Comparison of ENCODE assay signal across 9 mouse cellular contexts in the genomic region with DNA sequence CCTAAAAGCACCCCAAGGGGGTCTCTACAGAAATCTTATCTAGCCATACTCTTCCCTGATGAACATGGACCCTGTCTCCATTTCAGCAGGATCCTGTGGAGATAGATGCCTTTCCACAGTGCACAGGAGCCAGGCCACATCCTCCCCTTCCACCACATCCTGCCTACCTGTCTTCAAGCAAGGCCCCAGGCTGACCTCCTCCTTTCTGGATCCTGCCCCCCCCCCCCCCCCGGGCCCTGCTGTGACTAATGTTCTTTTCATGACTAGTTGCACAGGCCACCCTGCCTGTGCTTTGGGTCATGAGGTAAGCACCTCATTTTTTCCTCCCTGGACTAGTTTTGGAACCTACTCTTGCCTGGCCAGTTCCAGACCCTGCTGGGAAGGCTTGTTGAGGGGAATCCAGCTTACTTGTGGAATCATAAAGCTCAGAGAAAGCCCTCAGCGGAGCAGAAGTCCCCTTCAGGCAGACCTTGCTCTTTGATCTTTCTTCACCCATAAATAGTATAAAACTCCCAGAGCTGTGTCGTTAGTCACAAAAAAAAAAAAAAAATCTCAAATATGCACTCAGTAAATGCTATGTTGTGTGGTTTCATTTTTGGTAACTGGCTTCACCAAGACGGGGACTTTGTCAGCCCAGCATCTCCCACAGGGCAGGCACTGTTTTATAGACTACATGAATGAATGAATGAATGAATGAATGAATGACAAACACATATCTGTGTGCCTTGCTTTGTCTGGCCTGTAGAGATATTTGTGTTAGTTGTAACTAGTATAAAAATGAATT. TPM values are rescaled to one million over a fixed set of nuclear protein-coding genes. Genes with fewer than 3 reads are reported as not detected.
DNase-seq lines count a peak whose midpoint lies in the region; ATAC-seq lines count a peak whose summit lies in the region.
"Had no signal": no experiment of that assay in that cellular context is flagged by ENCODE, and none has a peak within 500 bp of the region (broad histone marks: within the 10 kb centered on the region; RNA-seq: fewer than 3 reads in every experiment).

No protein-coding gene starts in this region.

- 63% methylated on average over 4 of the region's 4 CpGs for WGBS in hindbrain, embryonic 10.5 days
- 66% methylated on average over 4 of the region's 4 CpGs for WGBS in hindbrain, embryonic 11.5 days
- 65% methylated on average over 4 of the region's 4 CpGs for WGBS in hindbrain, embryonic 14.5 days
- WGBS in midbrain, embryonic 14.5 days = 58% methylated on average over 4 of the region's 4 CpGs

- no peak overlapping the region; the same call in 1 of the 2 replicates for H3K27ac ChIP-seq in hindbrain, embryonic 10.5 days
- H3K27ac ChIP-seq in hindbrain, embryonic 11.5 days (ENCODE audit: low read depth, low read length) = no peak overlapping the region
- H3K27ac ChIP-seq in hindbrain, embryonic 14.5 days = no peak overlapping the region
- no peak overlapping the region for H3K27ac ChIP-seq in midbrain, embryonic 14.5 days (replicated peaks; ENCODE audit: low read depth, low read length)

- DNase-seq in hindbrain, embryonic 10.5 days (ENCODE audit: low spot score) = no peak
- no peak for DNase-seq in hindbrain, embryonic 11.5 days (ENCODE audit: low spot score)
- peak; percentile 25 for DNase-seq in MN1 (ENCODE audit: low spot score)
- DNase-seq in hindbrain, embryonic 14.5 days (ENCODE audit: low spot score) = no peak
- no peak for DNase-seq in midbrain, embryonic 14.5 days
- DNase-seq in embryo, embryonic 11 days = no peak
- DNase-seq in gastrocnemius, postnatal 4 days (ENCODE audit: low spot score in 2 of 2) = no peak
- no peak for DNase-seq in ovary, postnatal 14 days (ENCODE audit: low spot score)
- DNase-seq: kidney, postnatal 36 days had no signal

- H3K4me2 ChIP-seq in hindbrain, embryonic 11.5 days (replicated peaks; ENCODE audit: low read depth, low read length) = no peak overlapping the region; the same call in 1 of the 2 replicates
- peak overlapping the region; percentile 94 for H3K4me2 ChIP-seq in hindbrain, embryonic 14.5 days (replicated peaks)
- H3K4me2 ChIP-seq in midbrain, embryonic 14.5 days (ENCODE audit: low read length) = peak overlapping the region; percentile 89

- H3K9ac ChIP-seq in hindbrain, embryonic 11.5 days (ENCODE audit: low read depth, low read length) = no peak overlapping the region
- no peak overlapping the region for H3K9ac ChIP-seq in hindbrain, embryonic 14.5 days
- H3K9ac ChIP-seq in midbrain, embryonic 14.5 days (replicated peaks; ENCODE audit: low read length) = no peak overlapping the region

- no peaks in the 10 kb centered on the region for H3K9me3 ChIP-seq in hindbrain, embryonic 10.5 days
- H3K9me3 ChIP-seq in hindbrain, embryonic 11.5 days (ENCODE audit: control insufficient read depth, low read length) = no peaks in the 10 kb centered on the region
- no peaks in the 10 kb centered on the region for H3K9me3 ChIP-seq in hindbrain, embryonic 14.5 days (ENCODE audit: control insufficient read depth, low read length)
- no peaks in the 10 kb centered on the region for H3K9me3 ChIP-seq in midbrain, embryonic 14.5 days (ENCODE audit: control insufficient read depth, low read length)

- ATAC-seq in hindbrain, embryonic 11.5 days (ENCODE audit: low FRiP score) = no peak
- ATAC-seq in hindbrain, embryonic 14.5 days (ENCODE audit: low FRiP score) = no peak
- ATAC-seq in midbrain, embryonic 14.5 days (ENCODE audit: low FRiP score, low TSS enrichment) = no peak

- peaks cover 19% of the 10 kb centered on the region; the same call in 1 of the 2 replicates for H3K27me3 ChIP-seq in hindbrain, embryonic 10.5 days (ENCODE audit: insufficient read depth, poor library complexity, severe bottlenecking)
- H3K27me3 ChIP-seq in hindbrain, embryonic 11.5 days (ENCODE audit: control insufficient read depth, insufficient read depth, low read length) = 0 out of 2 replicates have a peak, but pooled peaks cover 2% of the 10 kb centered on the region
- H3K27me3 ChIP-seq in hindbrain, embryonic 14.5 days (ENCODE audit: control insufficient read depth, insufficient read depth, low read length) = no peaks in the 10 kb centered on the region
- no peaks in the 10 kb centered on the region for H3K27me3 ChIP-seq in midbrain, embryonic 14.5 days (ENCODE audit: control insufficient read depth, insufficient read depth, low read length)

- H3K4me1 ChIP-seq in hindbrain, embryonic 10.5 days (replicated peaks) = peaks cover 82% of the 10 kb centered on the region
- H3K4me1 ChIP-seq in hindbrain, embryonic 11.5 days (replicated peaks; ENCODE audit: control insufficient read depth, insufficient read depth, low read length) = peaks cover 4% of the 10 kb centered on the region; the same call in 1 of the 2 replicates
- H3K4me1 ChIP-seq in hindbrain, embryonic 14.5 days (replicated peaks; ENCODE audit: control insufficient read depth, insufficient read depth, low read length) = peaks cover 23% of the 10 kb centered on the region
- H3K4me1 ChIP-seq in midbrain, embryonic 14.5 days (ENCODE audit: control insufficient read depth, insufficient read depth, low read length) = peaks cover 20% of the 10 kb centered on the region; the same call in 1 of the 2 replicates

- H3K4me3 ChIP-seq in hindbrain, embryonic 10.5 days = peak overlapping the region; percentile 78
- no peak overlapping the region for H3K4me3 ChIP-seq in hindbrain, embryonic 11.5 days (ENCODE audit: low read depth, low read length)
- no peak overlapping the region for H3K4me3 ChIP-seq in hindbrain, embryonic 14.5 days (replicated peaks; ENCODE audit: low read length)
- peak overlapping the region; percentile 71; the same call in 1 of the 2 replicates for H3K4me3 ChIP-seq in midbrain, embryonic 14.5 days (replicated peaks; ENCODE audit: low read depth, low read length)

- H3K36me3 ChIP-seq in hindbrain, embryonic 10.5 days = no peaks in the 10 kb centered on the region
- H3K36me3 ChIP-seq in hindbrain, embryonic 11.5 days (ENCODE audit: control insufficient read depth, insufficient read depth, low read length) = no peaks in the 10 kb centered on the region
- H3K36me3 ChIP-seq in hindbrain, embryonic 14.5 days (replicated peaks; ENCODE audit: control insufficient read depth, insufficient read depth) = no peaks in the 10 kb centered on the region
- H3K36me3 ChIP-seq in midbrain, embryonic 14.5 days (ENCODE audit: control insufficient read depth, insufficient read depth, low read length) = no peaks in the 10 kb centered on the region

RNA-seq across cellular contexts. Expression of gene Tpst2, which starts 1.3 kb away (rescaled TPM):
- polyA plus RNA-seq in hindbrain, embryonic 10.5 days (2016; fragmentation: Nextera tagmentation; extraction: Ambion mirVana) = 37.2 and 40.9 TPM in 2 replicates
- polyA plus RNA-seq in hindbrain, embryonic 11.5 days (2014; fragmentation: Nextera tagmentation; extraction: Ambion mirVana) = 27.0 and 32.3 TPM in 2 replicates
- polyA plus RNA-seq in hindbrain, embryonic 14.5 days (2014; fragmentation: Nextera tagmentation; extraction: Ambion mirVana) = 29.0 and 30.4 TPM in 2 replicates
- 24.7 and 26.4 TPM in 2 replicates for polyA plus RNA-seq in midbrain, embryonic 14.5 days (2014; fragmentation: Nextera tagmentation; extraction: Ambion mirVana)
- total RNA-seq in gastrocnemius, postnatal 4 days (2021) = 10 to 100 TPM; 25.4 to 26.2 TPM

RNA-seq across cellular contexts. Expression of gene Crybb1, which starts 19.6 kb away (rescaled TPM):
- polyA plus RNA-seq in hindbrain, embryonic 10.5 days (2016; fragmentation: Nextera tagmentation; extraction: Ambion mirVana) = 0.19 and 0.42 TPM in 2 replicates
- 0.59 and 0.88 TPM in 2 replicates for polyA plus RNA-seq in hindbrain, embryonic 11.5 days (2014; fragmentation: Nextera tagmentation; extraction: Ambion mirVana)
- polyA plus RNA-seq in hindbrain, embryonic 14.5 days (2014; fragmentation: Nextera tagmentation; extraction: Ambion mirVana) = 3.6 and 3.9 TPM in 2 replicates
- polyA plus RNA-seq in midbrain, embryonic 14.5 days (2014; fragmentation: Nextera tagmentation; extraction: Ambion mirVana) = 1.9 and 3.8 TPM in 2 replicates
- under 1 TPM; 0.64 to 0.70 TPM for total RNA-seq in gastrocnemius, postnatal 4 days (2021)

RNA-seq across cellular contexts. Expression of gene Cryba4, which starts 22.9 kb away (rescaled TPM):
- 0.35 and 1.4 TPM in 2 replicates for polyA plus RNA-seq in hindbrain, embryonic 10.5 days (2016; fragmentation: Nextera tagmentation; extraction: Ambion mirVana)
- 1.4 and 1.9 TPM in 2 replicates for polyA plus RNA-seq in hindbrain, embryonic 11.5 days (2014; fragmentation: Nextera tagmentation; extraction: Ambion mirVana)
- polyA plus RNA-seq in hindbrain, embryonic 14.5 days (2014; fragmentation: Nextera tagmentation; extraction: Ambion mirVana) = 1.6 and 3.2 TPM in 2 replicates
- polyA plus RNA-seq in midbrain, embryonic 14.5 days (2014; fragmentation: Nextera tagmentation; extraction: Ambion mirVana) = 0.93 and 1.2 TPM in 2 replicates
- total RNA-seq in gastrocnemius, postnatal 4 days (2021) = under 1 TPM; 0.91 to 0.98 TPM

RNA-seq across cellular contexts. Expression of gene Tfip11, which starts 50.9 kb away (rescaled TPM):
- 39.9 and 43.7 TPM in 2 replicates for polyA plus RNA-seq in hindbrain, embryonic 10.5 days (2016; fragmentation: Nextera tagmentation; extraction: Ambion mirVana)
- 17.6 and 22.8 TPM in 2 replicates for polyA plus RNA-seq in hindbrain, embryonic 11.5 days (2014; fragmentation: Nextera tagmentation; extraction: Ambion mirVana)
- 24.9 and 26.4 TPM in 2 replicates for polyA plus RNA-seq in hindbrain, embryonic 14.5 days (2014; fragmentation: Nextera tagmentation; extraction: Ambion mirVana)
- polyA plus RNA-seq in midbrain, embryonic 14.5 days (2014; fragmentation: Nextera tagmentation; extraction: Ambion mirVana) = 29.1 and 29.9 TPM in 2 replicates
- total RNA-seq in gastrocnemius, postnatal 4 days (2021) = 10 to 100 TPM; 20.4 to 21.0 TPM

Comparison
In these comparisons a context has a peak if more than half of its experiments do, and no peak if none do; other contexts are left out.
1. H3K4me3 ChIP-seq: peak in hindbrain, embryonic 10.5 days (single experiment) and midbrain, embryonic 14.5 days (single experiment); none in hindbrain, embryonic 11.5 days (single experiment) and hindbrain, embryonic 14.5 days (single experiment).